Mouse (Mus musculus): ENCODE measurements around the gene Mvb12a. TPM values are rescaled to one million over a fixed set of nuclear protein-coding genes. Genes with fewer than 3 reads are reported as not detected.

The Mvb12a gene
- polyA plus RNA-seq, 1 experiment, result 100 TPM

GRCm38 (mm10) chr8:71543755-71544154 lies 1.0 kb downstream of the Mvb12a start:
- TF ChIP-seq POLR2A (IDR thresholded peaks at IDR 0.05; ENCODE audit: extremely low read depth, insufficient read depth, low read length), result no peak
- no peak for TF ChIP-seq CTCF (IDR thresholded peaks at IDR 0.05; ENCODE audit: extremely low read depth, insufficient read depth, low read length)
- peak overlapping the region; percentile 97 for H3K4me3 ChIP-seq (ENCODE audit: insufficient read depth, low read length)
- peaks cover 4% of the 10 kb centered on the region for H3K4me1 ChIP-seq (ENCODE audit: control insufficient read depth, insufficient read depth, low read length)
- no peak overlapping the region for H3K27ac ChIP-seq (ENCODE audit: insufficient read depth, low read length)

GRCm38 (mm10) chr8:71545053-71545452 lies 2.3 kb downstream of the Mvb12a start:
- no peak overlapping the region for H3K27ac ChIP-seq (ENCODE audit: insufficient read depth, low read length)
- peaks cover 4% of the 10 kb centered on the region for H3K4me1 ChIP-seq (ENCODE audit: control insufficient read depth, insufficient read depth, low read length)
- TF ChIP-seq POLR2A (IDR thresholded peaks at IDR 0.05; ENCODE audit: extremely low read depth, insufficient read depth, low read length) (no peak), CTCF (IDR thresholded peaks at IDR 0.05; ENCODE audit: extremely low read depth, insufficient read depth, low read length) (no peak)
- no peak overlapping the region for H3K4me3 ChIP-seq (ENCODE audit: insufficient read depth, low read length)

- TF ChIP-seq POLR2A (IDR thresholded peaks at IDR 0.05; ENCODE audit: extremely low read depth, insufficient read depth, low read length) (no peak), CTCF (IDR thresholded peaks at IDR 0.05; ENCODE audit: extremely low read depth, insufficient read depth, low read length) (no peak)
- Histone ChIP-seq H3K4me3 (ENCODE audit: insufficient read depth, low read length) (no peak overlapping the region), H3K27ac (ENCODE audit: insufficient read depth, low read length) (no peak overlapping the region), H3K4me1 (ENCODE audit: control insufficient read depth, insufficient read depth, low read length) (peaks cover 4% of the 10 kb centered on the region)
Measured at GRCm38 (mm10) chr8:71547590-71547989, 4.9 kb downstream of the Mvb12a start.

GRCm38 (mm10) chr8:71550754-71551153 lies 8.0 kb downstream of the Mvb12a start:
- Histone ChIP-seq H3K4me3 (ENCODE audit: insufficient read depth, low read length) (no peak overlapping the region), H3K27ac (ENCODE audit: insufficient read depth, low read length) (no peak overlapping the region), H3K4me1 (ENCODE audit: control insufficient read depth, insufficient read depth, low read length) (no peaks in the 10 kb centered on the region)
- TF ChIP-seq POLR2A (IDR thresholded peaks at IDR 0.05; ENCODE audit: extremely low read depth, insufficient read depth, low read length) (no peak), CTCF (IDR thresholded peaks at IDR 0.05; ENCODE audit: extremely low read depth, insufficient read depth, low read length) (no peak)

- Histone ChIP-seq H3K27ac (ENCODE audit: insufficient read depth, low read length) (no peak overlapping the region), H3K4me3 (ENCODE audit: insufficient read depth, low read length) (no peak overlapping the region), H3K4me1 (ENCODE audit: control insufficient read depth, insufficient read depth, low read length) (no peaks in the 10 kb centered on the region)
- no peak for TF ChIP-seq POLR2A (IDR thresholded peaks at IDR 0.05; ENCODE audit: extremely low read depth, insufficient read depth, low read length)
- TF ChIP-seq CTCF (IDR thresholded peaks at IDR 0.05; ENCODE audit: extremely low read depth, insufficient read depth, low read length), result no peak
Measured at GRCm38 (mm10) chr8:71552770-71553169, 10.0 kb downstream of the Mvb12a start.

- TF ChIP-seq POLR2A (IDR thresholded peaks at IDR 0.05; ENCODE audit: extremely low read depth, insufficient read depth, low read length) (no peak), CTCF (IDR thresholded peaks at IDR 0.05; ENCODE audit: extremely low read depth, insufficient read depth, low read length) (no peak)
- Histone ChIP-seq H3K4me3 (ENCODE audit: insufficient read depth, low read length) (no peak overlapping the region), H3K27ac (ENCODE audit: insufficient read depth, low read length) (no peak overlapping the region), H3K4me1 (ENCODE audit: control insufficient read depth, insufficient read depth, low read length) (no peaks in the 10 kb centered on the region)
Measured at GRCm38 (mm10) chr8:71554001-71554400, 11.3 kb downstream of the Mvb12a start.

GRCm38 (mm10) chr8:71554644-71555043 lies 11.9 kb downstream of the Mvb12a start:
- Histone ChIP-seq H3K27ac (ENCODE audit: insufficient read depth, low read length) (no peak overlapping the region), H3K4me3 (ENCODE audit: insufficient read depth, low read length) (no peak overlapping the region), H3K4me1 (ENCODE audit: control insufficient read depth, insufficient read depth, low read length) (no peaks in the 10 kb centered on the region)
- TF ChIP-seq CTCF (IDR thresholded peaks at IDR 0.05; ENCODE audit: extremely low read depth, insufficient read depth, low read length) (no peak), POLR2A (IDR thresholded peaks at IDR 0.05; ENCODE audit: extremely low read depth, insufficient read depth, low read length) (no peak)

- no peak within 1 kb of the TSS for H3K4me3 ChIP-seq (ENCODE audit: insufficient read depth, low read length)
- no peaks in the 10 kb centered on the region for H3K4me1 ChIP-seq (ENCODE audit: control insufficient read depth, insufficient read depth, low read length)
- H3K27ac ChIP-seq (ENCODE audit: insufficient read depth, low read length), result no peak within 1 kb of the TSS
- TF ChIP-seq CTCF (IDR thresholded peaks at IDR 0.05; ENCODE audit: extremely low read depth, insufficient read depth, low read length) (no peak), POLR2A (IDR thresholded peaks at IDR 0.05; ENCODE audit: extremely low read depth, insufficient read depth, low read length) (no peak)
Measured at GRCm38 (mm10) chr8:71558071-71558957, 15.6 kb downstream of the Mvb12a start, which contains the start of gene Tmem221. Gene Tmem221, minus strand, starts transcription at chr8:71558871.

- no peak overlapping the region for H3K4me3 ChIP-seq (ENCODE audit: insufficient read depth, low read length)
- no peak overlapping the region for H3K27ac ChIP-seq (ENCODE audit: insufficient read depth, low read length)
- no peaks in the 10 kb centered on the region for H3K4me1 ChIP-seq (ENCODE audit: control insufficient read depth, insufficient read depth, low read length)
- TF ChIP-seq POLR2A (IDR thresholded peaks at IDR 0.05; ENCODE audit: extremely low read depth, insufficient read depth, low read length) (no peak), CTCF (IDR thresholded peaks at IDR 0.05; ENCODE audit: extremely low read depth, insufficient read depth, low read length) (no peak)
Measured at GRCm38 (mm10) chr8:71558958-71559690, 16.4 kb downstream of the Mvb12a start.
